Mouse (Mus musculus) ES-E14 (cell line): Measurements from ENCODE around the gene Pea15a. TPM values are rescaled to one million over a fixed set of nuclear protein-coding genes. Genes with fewer than 3 reads are reported as not detected.

Experiments
- DNase-seq: peaks from one replicate; pipeline ENCODE4 v3.0.0-alpha.2; 2013; ENCODE audit warnings: low read depth, low spot score
- H3K27ac ChIP-seq: 2 replicates; pipeline ENCODE4 v1.5.1; 2012; ENCODE audit warnings: low read depth, mild to moderate bottlenecking, low read length, moderate library complexity, mixed read lengths; ENCODE audit not compliant: poor library complexity, insufficient read depth, severe bottlenecking
- H3K36me3 ChIP-seq: 2 replicates; pipeline ENCODE4 v1.6.1; 2012; ENCODE audit warnings: mild to moderate bottlenecking, low read length, moderate library complexity, mixed read lengths; ENCODE audit not compliant: control insufficient read depth, poor library complexity, insufficient read depth, severe bottlenecking
- H3K4me1 ChIP-seq, 2 experiments: fragments of 150-350 bp in 1 of 2; sonication (generic) in 1 of 2; 2 replicates each; pipeline ENCODE4 v1.6.1; 2012; ENCODE audit warnings: low read length in 2 of 2, mild to moderate bottlenecking in 1 of 2, mixed read lengths in 1 of 2; ENCODE audit not compliant: control insufficient read depth in 2 of 2, insufficient read depth in 2 of 2, poor library complexity in 1 of 2
- H3K4me3 ChIP-seq, 2 experiments: fragments of 150-350 bp in 1 of 2; sonication (generic) in 1 of 2; 2 replicates each; pipeline ENCODE4 v1.5.1; 2012; ENCODE audit warnings: low read length in 2 of 2, low read depth in 1 of 2, mild to moderate bottlenecking in 1 of 2, mixed read lengths in 1 of 2; ENCODE audit not compliant: insufficient read depth in 1 of 2, poor library complexity in 1 of 2, severe bottlenecking in 1 of 2
- H3K9ac ChIP-seq: 2 replicates; pipeline ENCODE4 v1.6.1; 2012; ENCODE audit warnings: low read depth, mild to moderate bottlenecking, low read length, mixed read lengths; ENCODE audit not compliant: poor library complexity, insufficient read depth, severe bottlenecking
- H3K9me3 ChIP-seq: fragments of 150-350 bp; sonication (generic); 2 replicates; pipeline ENCODE4 v1.6.1; 2012; ENCODE audit warnings: low read depth, mild to moderate bottlenecking, low read length; ENCODE audit not compliant: control insufficient read depth, insufficient read depth
- CHD2 ChIP-seq: IDR thresholded peaks from 2 replicates; pipeline ENCODE4 v1.6.1; 2014; ENCODE audit warnings: mild to moderate bottlenecking, low read depth, low read length, inconsistent platforms
- HCFC1 ChIP-seq: IDR thresholded peaks from 2 replicates; pipeline ENCODE4 v1.6.1; 2012; ENCODE audit warnings: low read length, inconsistent platforms, borderline replicate concordance; ENCODE audit not compliant: insufficient read depth
- MAFK ChIP-seq: IDR thresholded peaks from 2 replicates; pipeline ENCODE4 v1.6.1; 2014; ENCODE audit warnings: mild to moderate bottlenecking, low read depth, low read length, inconsistent platforms; ENCODE audit not compliant: insufficient read depth
- ZC3H11A ChIP-seq: IDR thresholded peaks from 2 replicates; pipeline ENCODE4 v1.6.1; 2012; ENCODE audit warnings: low read depth, mild to moderate bottlenecking, inconsistent platforms, low read length, borderline replicate concordance
- ZNF384 ChIP-seq: IDR thresholded peaks from 2 replicates; pipeline ENCODE4 v1.6.1; 2012; ENCODE audit warnings: low read depth, low read length, inconsistent platforms
- in situ Hi-C, 2 experiments: fragments of 600-800 bp; cut with MboI; formaldehyde crosslinking; loops; one replicate each; pipeline ENCODE4 v1.15.1; 2025; ENCODE audit warnings: low sequenced_read_pairs in 2 of 2, inconsistent platforms in 1 of 2; ENCODE audit not compliant: unreplicated experiment in 2 of 2
- total RNA-seq: library from RNA; depleted of rRNA; stranded (reverse); fragments of 300-350 nt; gene quantifications from 2 replicates; pipeline ENCODE4 v1.2.3, GENCODE M21; 2012

Gene Pea15a
- total RNA-seq, 1 experiment, result 21.3 TPM

DNA sequence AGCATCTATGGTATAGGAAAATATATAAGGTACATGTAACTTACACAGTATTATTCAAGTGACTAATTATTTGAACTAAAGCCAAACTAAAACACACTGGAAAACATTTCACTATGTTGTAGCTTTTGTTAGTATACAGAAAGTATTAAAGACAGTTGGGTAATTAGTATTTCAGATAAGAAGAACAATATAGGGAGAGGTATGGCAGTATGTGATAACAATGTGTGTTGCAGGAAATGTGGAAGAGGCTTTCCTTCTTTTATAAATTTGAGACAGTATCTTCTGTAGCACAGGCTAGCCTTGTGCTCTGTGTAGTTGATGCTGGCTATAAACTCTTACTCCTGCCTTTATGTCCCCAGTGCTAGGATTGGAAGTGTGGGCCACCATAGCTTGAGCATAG lies 22.7 kb downstream of the Pea15a start:
- H3K27ac ChIP-seq, result no peak overlapping the region
- no peaks in the 10 kb centered on the region; the same call in 1 of the 2 replicates for H3K9me3 ChIP-seq
- peaks cover 18% of the 10 kb centered on the region for H3K36me3 ChIP-seq
- no peak overlapping the region for H3K4me3 ChIP-seq
- no peak overlapping the region for H3K9ac ChIP-seq
- TF ChIP-seq HCFC1, result no peak
- TF ChIP-seq MAFK, result no peak
- no peak for TF ChIP-seq CHD2
- no peak for TF ChIP-seq ZC3H11A
- no peak for TF ChIP-seq ZNF384
- DNase-seq, result no peak
- in situ Hi-C loops, result no loop called here
- H3K4me1 ChIP-seq, result no peaks in the 10 kb centered on the region

DNA sequence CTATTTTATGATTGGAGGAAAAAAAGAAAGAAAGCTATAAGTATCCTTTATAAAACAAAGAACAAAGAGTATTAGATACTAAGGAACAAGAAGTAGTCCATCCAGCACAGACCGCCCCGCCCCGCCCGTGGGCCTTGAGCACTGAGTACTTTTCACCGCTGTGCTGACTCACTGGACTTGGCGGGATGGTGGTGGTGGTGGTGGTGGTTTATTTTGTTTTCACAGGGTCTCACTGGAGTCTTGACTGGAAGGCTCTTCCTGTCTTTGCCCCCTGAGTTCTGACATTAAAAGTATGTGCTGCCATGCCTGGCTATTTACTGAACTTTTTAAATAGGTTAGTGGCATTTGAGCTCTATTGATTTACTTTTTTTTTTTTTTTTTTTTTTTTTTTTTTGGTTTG lies 23.5 kb downstream of the Pea15a start:
- in situ Hi-C loops, result no loop called here
- H3K4me3 ChIP-seq, result no peak overlapping the region
- no peak overlapping the region for H3K27ac ChIP-seq
- TF ChIP-seq ZNF384 (peak; percentile 45; the same call in 1 of the 2 replicates), CHD2 (no peak)
- H3K9me3 ChIP-seq, result no peaks in the 10 kb centered on the region; the same call in 1 of the 2 replicates
- H3K9ac ChIP-seq, result no peak overlapping the region
- H3K36me3 ChIP-seq, result peaks cover 14% of the 10 kb centered on the region
- H3K4me1 ChIP-seq, result no peaks in the 10 kb centered on the region
- DNase-seq, result no peak

DNA sequence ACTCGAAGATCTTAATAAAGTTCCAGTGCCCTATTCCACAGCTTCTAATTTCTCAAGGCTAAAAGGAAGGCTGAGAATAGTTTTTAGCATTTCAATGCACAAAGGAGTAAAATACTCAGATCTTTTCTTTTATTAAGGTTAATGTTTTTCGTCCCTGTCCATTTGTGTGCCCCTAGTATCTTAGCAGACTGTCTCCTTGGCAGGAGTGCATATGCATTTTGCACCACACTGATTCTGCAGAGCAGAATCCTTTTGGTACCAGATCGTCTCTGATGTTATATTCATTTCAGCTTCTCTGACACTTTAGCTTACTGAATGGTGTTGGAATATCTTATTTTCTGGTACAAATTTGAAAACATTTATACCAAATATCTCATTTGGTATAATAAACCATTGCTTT lies 24.8 kb downstream of the Pea15a start:
- Histone ChIP-seq H3K9me3 (no peaks in the 10 kb centered on the region; the same call in 1 of the 2 replicates), H3K27ac (no peak overlapping the region), H3K36me3 (peaks cover 10% of the 10 kb centered on the region), H3K9ac (no peak overlapping the region), H3K4me1 (no peaks in the 10 kb centered on the region), H3K4me3 (no peak overlapping the region)
- DNase-seq, result no peak
- no peak for TF ChIP-seq ZC3H11A
- no peak for TF ChIP-seq HCFC1
- TF ChIP-seq MAFK, result no peak
- no peak for TF ChIP-seq CHD2
- TF ChIP-seq ZNF384, result no peak
- in situ Hi-C loops, result no loop called here

DNA sequence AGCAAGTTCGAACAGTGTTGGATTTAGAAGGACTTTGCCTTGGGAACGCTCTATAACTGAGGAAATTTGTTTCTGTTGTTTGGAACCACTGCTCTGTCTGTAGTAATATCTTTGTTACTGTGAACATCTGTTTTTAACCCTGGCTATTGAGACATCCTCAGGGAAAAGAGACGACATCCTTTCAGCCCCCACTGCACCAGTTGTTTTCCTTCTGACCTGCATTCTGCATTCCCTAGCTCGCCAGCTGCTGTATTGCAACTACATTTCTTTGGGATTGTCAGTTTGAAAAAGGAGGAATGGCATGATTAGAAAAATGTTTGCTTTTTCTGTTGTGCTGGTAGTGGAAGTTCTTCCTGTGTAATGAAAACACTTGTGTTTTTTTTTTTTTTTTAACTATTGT lies 25.7 kb downstream of the Pea15a start:
- no peak overlapping the region for H3K27ac ChIP-seq
- no peaks in the 10 kb centered on the region; the same call in 1 of the 2 replicates for H3K9me3 ChIP-seq
- in situ Hi-C loops, result no loop called here
- H3K9ac ChIP-seq, result no peak overlapping the region
- no peaks in the 10 kb centered on the region for H3K4me1 ChIP-seq
- H3K4me3 ChIP-seq, result no peak overlapping the region
- peaks cover 7% of the 10 kb centered on the region for H3K36me3 ChIP-seq
- no peak for TF ChIP-seq MAFK
- TF ChIP-seq ZNF384, result no peak
- TF ChIP-seq CHD2, result no peak
- TF ChIP-seq HCFC1, result no peak
- no peak for TF ChIP-seq ZC3H11A
- DNase-seq, result no peak

DNA sequence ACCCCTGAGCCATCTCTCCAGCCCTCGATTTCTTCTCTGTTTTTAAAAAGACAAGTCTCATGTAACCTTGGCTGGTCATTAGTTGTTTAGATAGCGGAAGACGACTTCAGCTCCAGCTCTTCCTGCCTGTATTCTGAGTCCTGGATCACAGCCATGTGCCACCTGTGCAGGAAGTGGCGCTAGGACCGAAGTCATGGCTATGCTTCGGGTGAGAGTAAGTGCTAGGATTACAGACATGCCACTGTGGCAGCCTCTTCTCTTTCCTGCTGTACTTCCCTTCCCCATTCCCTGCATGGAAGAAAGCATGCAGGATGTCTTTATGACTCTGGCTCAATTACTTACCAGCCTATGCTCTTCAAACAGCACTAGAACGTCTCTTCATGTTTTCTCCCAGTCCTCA lies 27.5 kb downstream of the Pea15a start:
- no peak for TF ChIP-seq MAFK
- TF ChIP-seq HCFC1, result no peak
- TF ChIP-seq ZC3H11A, result no peak
- in situ Hi-C loops, result no loop called here
- Histone ChIP-seq H3K36me3 (peaks cover 10% of the 10 kb centered on the region), H3K27ac (no peak overlapping the region), H3K4me3 (no peak overlapping the region), H3K9ac (no peak overlapping the region), H3K9me3 (no peaks in the 10 kb centered on the region), H3K4me1 (no peaks in the 10 kb centered on the region)
- no peak for DNase-seq
